Mouse (Mus musculus) forebrain, embryonic 13.5 days (tissue): ENCODE results near the gene Ceacam1. TPM values are rescaled to one million over a fixed set of nuclear protein-coding genes. Genes with fewer than 3 reads are reported as not detected.
A peak's percentile ranks its signal among the peaks of the same experiment; 100 is the strongest.
"Not testable (repeated sequence)": the region's sequence is repeated elsewhere in the genome, so short reads cannot be mapped to it uniquely, and the experiment has no call there.

Source experiments
- ATAC-seq: fragments of 200-750 bp; cut with Nextera tagmentation; 2 replicates; pipeline ENCODE4 v1.8.0; 2017
- H3K27ac ChIP-seq: fragments of 300-500 bp; sonication (generic); 2 replicates; pipeline ENCODE4 v1.5.1; 2015; ENCODE audit warnings: inconsistent platforms, mild to moderate bottlenecking, moderate library complexity
- H3K27me3 ChIP-seq: fragments of 300-500 bp; sonication (generic); 2 replicates; pipeline ENCODE4 v1.6.1; 2015; ENCODE audit warnings: mild to moderate bottlenecking, inconsistent platforms
- H3K36me3 ChIP-seq: fragments of 300-500 bp; sonication (generic); 2 replicates; pipeline ENCODE4 v1.6.1; 2015; ENCODE audit warnings: mild to moderate bottlenecking, inconsistent platforms; ENCODE audit not compliant: poor library complexity, severe bottlenecking
- H3K4me1 ChIP-seq: fragments of 300-500 bp; sonication (generic); 2 replicates; pipeline ENCODE4 v1.6.1; 2015; ENCODE audit warnings: inconsistent platforms
- H3K4me2 ChIP-seq: fragments of 300-500 bp; sonication (generic); 2 replicates; pipeline ENCODE4 v1.6.1; 2015; ENCODE audit warnings: inconsistent platforms, mild to moderate bottlenecking, moderate library complexity
- H3K4me3 ChIP-seq: fragments of 300-500 bp; sonication (generic); 2 replicates; pipeline ENCODE4 v1.5.1; 2015; ENCODE audit warnings: mild to moderate bottlenecking, inconsistent platforms
- H3K9ac ChIP-seq: fragments of 300-500 bp; sonication (generic); 2 replicates; pipeline ENCODE4 v1.6.1; 2015; ENCODE audit warnings: mild to moderate bottlenecking, inconsistent platforms
- H3K9me3 ChIP-seq: fragments of 300-500 bp; sonication (generic); replicated peaks from 2 replicates; pipeline ENCODE4 v1.6.1; 2016; ENCODE audit warnings: inconsistent platforms
- WGBS: fragments of 180-500 bp; shearing (Covaris S2); methylation state at CpG from one replicate; pipeline ENCODE4 v1.1.7; 2015; 5-methylcytosine and 5-hydroxymethylcytosine counted together
- polyA plus RNA-seq: library from polyadenylated mRNA; unstranded; fragments of >200 nt; fragmentation: Nextera tagmentation; extraction: Ambion mirVana; gene quantifications from 2 replicates; pipeline ENCODE4 v1.2.1, GENCODE M21; 2015

Gene Ceacam1
- polyA plus RNA-seq, 1 experiment from 2014 or later, result 0.49 TPM

DNA sequence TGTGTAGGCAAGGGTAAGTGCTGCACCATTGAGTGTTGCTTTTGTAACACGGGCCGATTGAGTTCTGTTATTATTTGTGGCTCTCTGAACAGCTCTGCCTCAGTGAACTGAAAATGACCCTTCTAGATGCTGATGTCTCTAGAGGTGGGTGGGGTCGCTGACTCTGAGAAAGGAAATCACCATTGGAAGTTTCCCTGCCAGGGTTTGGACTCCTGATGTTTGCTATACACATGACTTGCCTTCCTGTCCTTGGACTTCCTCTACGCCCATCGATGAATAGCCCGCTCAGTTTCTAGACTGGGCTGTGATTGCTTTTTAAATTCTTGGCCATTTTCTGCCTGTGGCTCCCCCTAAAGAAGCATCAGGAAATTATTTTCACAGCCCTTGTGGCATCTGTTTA, 41.2 kb downstream of the Ceacam1 start:
- no peak overlapping the region for H3K9ac ChIP-seq

GRCm38 (mm10) chr7:25435546-25435851, 41.9 kb downstream of the Ceacam1 start:
- ATAC-seq, result no peak
- Histone ChIP-seq H3K4me3 (no peak overlapping the region), H3K27me3 (no peaks in the 10 kb centered on the region), H3K4me2 (no peak overlapping the region), H3K27ac (no peak overlapping the region), H3K36me3 (no peaks in the 10 kb centered on the region), H3K9ac (no peak overlapping the region), H3K9me3 (no peaks in the 10 kb centered on the region), H3K4me1 (peaks cover 10% of the 10 kb centered on the region)
- WGBS, result 86% methylated on average over 2 of the region's 2 CpGs

More for the DNA sequence above, 41.2 kb downstream of the Ceacam1 start:
- Histone ChIP-seq H3K4me3 (no peak overlapping the region), H3K9me3 (no peaks in the 10 kb centered on the region), H3K36me3 (no peaks in the 10 kb centered on the region), H3K4me2 (no peak overlapping the region), H3K4me1 (peaks cover 10% of the 10 kb centered on the region), H3K27ac (no peak overlapping the region), H3K27me3 (no peaks in the 10 kb centered on the region)
- WGBS, result 91% methylated on average over 6 of the region's 6 CpGs
- ATAC-seq, result no peak

- Histone ChIP-seq H3K4me3 (no peak overlapping the region), H3K9ac (no peak overlapping the region), H3K27ac (no peak overlapping the region), H3K9me3 (no peaks in the 10 kb centered on the region), H3K4me2 (no peak overlapping the region), H3K4me1 (peaks cover 10% of the 10 kb centered on the region), H3K36me3 (no peaks in the 10 kb centered on the region), H3K27me3 (no peaks in the 10 kb centered on the region)
- ATAC-seq, result no peak
- 95% methylated on average over 10 of the region's 10 CpGs for WGBS
Observed at GRCm38 (mm10) chr7:25434654-25435545, 42.5 kb downstream of the Ceacam1 start.

DNA sequence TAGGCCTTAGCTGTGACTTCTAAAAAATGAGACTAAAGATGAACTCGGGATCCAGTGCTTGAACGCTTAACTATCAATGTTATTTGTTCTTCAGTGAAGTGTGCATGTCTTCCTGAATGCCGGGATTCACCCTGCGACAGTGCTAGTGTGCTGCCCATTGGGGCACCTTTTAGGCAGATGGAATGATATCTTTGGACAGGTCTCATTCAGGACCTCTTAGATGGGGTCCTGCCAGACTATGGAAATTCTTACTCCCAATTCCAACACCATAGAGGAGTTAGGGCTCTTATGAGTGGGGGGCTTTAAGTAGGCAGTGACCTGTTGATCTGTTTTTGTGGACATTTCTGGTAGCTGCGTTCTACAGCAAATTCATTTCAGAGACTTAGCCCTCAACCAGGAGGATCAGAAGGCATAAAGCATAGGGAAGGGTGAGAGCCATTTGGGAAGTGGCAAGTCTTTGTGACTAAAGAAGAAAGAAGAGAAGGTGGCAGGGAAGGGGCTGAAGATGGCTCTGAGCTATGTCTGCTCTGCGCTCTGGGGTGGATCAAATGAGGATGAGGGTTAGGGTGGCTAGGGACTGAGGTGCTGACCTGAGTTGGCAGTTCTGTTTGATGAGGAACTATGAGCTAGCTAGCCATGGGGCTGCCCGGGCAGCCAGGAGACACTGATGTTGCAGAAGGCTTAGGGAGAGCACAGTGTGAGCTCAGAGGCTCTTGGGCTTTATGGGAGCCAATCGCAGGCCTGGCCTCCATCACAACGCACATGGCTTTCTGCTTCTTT, 43.4 kb downstream of the Ceacam1 start:
- H3K9me3 ChIP-seq, result no peaks in the 10 kb centered on the region
- no peak for ATAC-seq
- H3K9ac ChIP-seq, result no peak overlapping the region
- H3K27me3 ChIP-seq, result no peaks in the 10 kb centered on the region
- peaks cover 10% of the 10 kb centered on the region for H3K4me1 ChIP-seq
- no peak overlapping the region for H3K4me2 ChIP-seq
- H3K36me3 ChIP-seq, result no peaks in the 10 kb centered on the region
- no peak overlapping the region for H3K27ac ChIP-seq
- 93% methylated on average over 9 of the region's 9 CpGs for WGBS
- H3K4me3 ChIP-seq, result no peak overlapping the region

GRCm38 (mm10) chr7:25433007-25433541, 44.3 kb downstream of the Ceacam1 start:
- WGBS, result 20% methylated on average over 5 of the region's 5 CpGs
- H3K9me3 ChIP-seq, result no peaks in the 10 kb centered on the region
- ATAC-seq, result no peak
- H3K4me1 ChIP-seq, result peaks cover 10% of the 10 kb centered on the region
- peak overlapping the region; percentile 45; the same call in 1 of the 2 replicates for H3K27ac ChIP-seq
- no peak overlapping the region for H3K4me3 ChIP-seq
- H3K27me3 ChIP-seq, result no peaks in the 10 kb centered on the region
- no peak overlapping the region for H3K4me2 ChIP-seq
- H3K36me3 ChIP-seq, result no peaks in the 10 kb centered on the region
- no peak overlapping the region for H3K9ac ChIP-seq

- H3K4me2 ChIP-seq, result no peak overlapping the region
- H3K27ac ChIP-seq, result no peak overlapping the region
- no peaks in the 10 kb centered on the region for H3K9me3 ChIP-seq
- ATAC-seq, result no peak
- no peaks in the 10 kb centered on the region for H3K27me3 ChIP-seq
- no peaks in the 10 kb centered on the region for H3K36me3 ChIP-seq
- H3K9ac ChIP-seq, result no peak overlapping the region
- H3K4me1 ChIP-seq, result peaks cover 10% of the 10 kb centered on the region
- 92% methylated on average over 6 of the region's 6 CpGs for WGBS
- no peak overlapping the region for H3K4me3 ChIP-seq
Observed at GRCm38 (mm10) chr7:25432381-25432780, 45.0 kb downstream of the Ceacam1 start.

- Histone ChIP-seq H3K36me3 (no peaks in the 10 kb centered on the region), H3K27ac (no peak overlapping the region), H3K9me3 (no peaks in the 10 kb centered on the region), H3K27me3 (no peaks in the 10 kb centered on the region), H3K4me1 (peaks cover 10% of the 10 kb centered on the region), H3K4me2 (no peak overlapping the region), H3K9ac (no peak overlapping the region), H3K4me3 (no peak overlapping the region)
- no peak for ATAC-seq
- 90% methylated on average over 4 of the region's 4 CpGs for WGBS
Observed at GRCm38 (mm10) chr7:25429886-25430784, 47.3 kb downstream of the Ceacam1 start.

- no peaks in the 10 kb centered on the region for H3K27me3 ChIP-seq
Observed at GRCm38 (mm10) chr7:25428321-25428720, 49.1 kb downstream of the Ceacam1 start.

DNA sequence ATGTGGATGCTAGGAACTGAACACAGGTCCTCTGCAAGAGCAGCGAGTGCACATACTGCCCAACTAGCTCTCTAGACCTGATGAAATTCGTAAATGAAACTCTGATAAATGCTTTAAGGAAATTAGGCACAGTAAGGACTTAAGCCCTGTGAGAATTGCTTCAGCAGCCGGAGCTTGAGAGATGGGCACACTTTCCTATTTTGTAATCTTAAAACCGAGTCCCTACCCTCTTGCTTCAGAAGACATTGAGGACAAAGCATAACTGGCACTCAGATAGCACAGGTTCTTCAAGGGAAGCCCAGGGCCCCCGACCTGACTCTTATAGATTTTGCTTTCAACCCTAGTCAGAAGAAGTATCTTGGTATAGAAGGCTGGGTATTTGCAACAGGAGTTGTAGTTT, 50.3 kb downstream of the Ceacam1 start:
- Histone ChIP-seq H3K27me3 (peaks cover 7% of the 10 kb centered on the region), H3K9me3 (no peaks in the 10 kb centered on the region), H3K27ac (no peak overlapping the region), H3K36me3 (no peaks in the 10 kb centered on the region), H3K4me2 (no peak overlapping the region), H3K4me3 (no peak overlapping the region), H3K4me1 (no peaks in the 10 kb centered on the region), H3K9ac (no peak overlapping the region)
- ATAC-seq, result no peak
- WGBS, result 85% methylated on average over 5 of the region's 5 CpGs

More at GRCm38 (mm10) chr7:25428321-25428720, 49.1 kb downstream of the Ceacam1 start:
- no peak overlapping the region for H3K4me2 ChIP-seq
- H3K36me3 ChIP-seq, result no peaks in the 10 kb centered on the region
- H3K9me3 ChIP-seq, result no peaks in the 10 kb centered on the region
- H3K4me1 ChIP-seq, result peaks cover 6% of the 10 kb centered on the region
- no peak overlapping the region for H3K27ac ChIP-seq
- no peak overlapping the region for H3K4me3 ChIP-seq
- 90% methylated on average over 3 of the region's 3 CpGs for WGBS
- no peak overlapping the region for H3K9ac ChIP-seq
- no peak for ATAC-seq

DNA sequence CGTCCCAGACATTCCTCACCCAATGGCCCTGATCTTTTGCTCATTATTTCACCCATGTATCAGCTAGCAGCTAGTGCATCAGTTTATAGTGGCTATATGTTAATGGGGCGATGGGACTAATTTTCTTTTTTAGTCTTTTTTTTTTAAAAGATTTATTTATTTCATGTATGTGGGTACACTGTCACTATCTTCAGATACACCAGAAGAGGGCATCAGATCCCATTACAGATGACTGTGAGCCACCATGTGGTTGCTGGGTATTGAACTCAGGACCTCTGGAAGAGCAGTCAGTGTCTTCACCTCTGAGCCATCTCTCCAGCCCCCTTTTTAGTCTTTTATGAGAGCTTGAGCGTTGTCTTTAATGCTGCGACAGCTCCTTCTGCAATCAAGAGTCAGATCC, 51.0 kb downstream of the Ceacam1 start:
- H3K27me3 ChIP-seq, ATAC-seq, H3K9me3 ChIP-seq, H3K9ac ChIP-seq, H3K4me2 ChIP-seq, H3K27ac ChIP-seq, H3K4me3 ChIP-seq, H3K36me3 ChIP-seq, H3K4me1 ChIP-seq: not testable (repeated sequence)
- 90% methylated on average over 4 of the region's 4 CpGs for WGBS

DNA sequence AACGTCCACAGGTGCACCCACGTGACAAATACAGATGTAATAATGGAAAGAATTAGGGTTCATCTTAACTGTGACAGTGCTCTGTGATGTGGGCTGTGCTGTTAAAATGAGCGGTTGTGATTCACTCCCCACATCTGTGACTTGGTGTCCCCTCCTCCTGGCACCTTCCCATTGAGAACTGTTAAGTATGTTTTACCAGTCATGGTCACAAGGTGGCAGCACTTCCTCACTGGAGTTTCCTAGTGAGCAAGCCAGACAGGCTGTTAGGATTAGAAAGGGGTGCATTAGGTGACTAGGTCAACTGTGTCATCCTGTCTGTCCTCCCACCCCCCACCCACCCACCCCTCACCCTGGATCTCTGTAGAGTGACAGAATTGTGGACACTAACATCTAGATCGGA, 53.0 kb downstream of the Ceacam1 start:
- peak; percentile 41 for ATAC-seq
- Histone ChIP-seq H3K4me3 (no peak overlapping the region), H3K4me2 (no peak overlapping the region), H3K36me3 (no peaks in the 10 kb centered on the region), H3K4me1 (no peaks in the 10 kb centered on the region), H3K9ac (no peak overlapping the region), H3K9me3 (no peaks in the 10 kb centered on the region), H3K27me3 (peaks cover 8% of the 10 kb centered on the region), H3K27ac (no peak overlapping the region)
- 39% methylated on average over 4 of the region's 4 CpGs for WGBS
